Mouse (Mus musculus) ovary, adult 10 weeks (tissue): ENCODE measurements around the gene Miga2. TPM values are rescaled to one million over a fixed set of nuclear protein-coding genes. Genes with fewer than 3 reads are reported as not detected.

Experiments used
- polyA plus RNA-seq: library from polyadenylated mRNA; stranded (reverse); fragments of 350-450 nt; fragmentation: Illumina TruSeq; extraction: RNeasy Lipid Tissue Mini Kit (QIAGEN cat#74804); gene quantifications from one replicate; pipeline ENCODE4 v1.2.3, GENCODE M21; 2014

Gene Miga2
- polyA plus RNA-seq: 0.29 TPM

DNA sequence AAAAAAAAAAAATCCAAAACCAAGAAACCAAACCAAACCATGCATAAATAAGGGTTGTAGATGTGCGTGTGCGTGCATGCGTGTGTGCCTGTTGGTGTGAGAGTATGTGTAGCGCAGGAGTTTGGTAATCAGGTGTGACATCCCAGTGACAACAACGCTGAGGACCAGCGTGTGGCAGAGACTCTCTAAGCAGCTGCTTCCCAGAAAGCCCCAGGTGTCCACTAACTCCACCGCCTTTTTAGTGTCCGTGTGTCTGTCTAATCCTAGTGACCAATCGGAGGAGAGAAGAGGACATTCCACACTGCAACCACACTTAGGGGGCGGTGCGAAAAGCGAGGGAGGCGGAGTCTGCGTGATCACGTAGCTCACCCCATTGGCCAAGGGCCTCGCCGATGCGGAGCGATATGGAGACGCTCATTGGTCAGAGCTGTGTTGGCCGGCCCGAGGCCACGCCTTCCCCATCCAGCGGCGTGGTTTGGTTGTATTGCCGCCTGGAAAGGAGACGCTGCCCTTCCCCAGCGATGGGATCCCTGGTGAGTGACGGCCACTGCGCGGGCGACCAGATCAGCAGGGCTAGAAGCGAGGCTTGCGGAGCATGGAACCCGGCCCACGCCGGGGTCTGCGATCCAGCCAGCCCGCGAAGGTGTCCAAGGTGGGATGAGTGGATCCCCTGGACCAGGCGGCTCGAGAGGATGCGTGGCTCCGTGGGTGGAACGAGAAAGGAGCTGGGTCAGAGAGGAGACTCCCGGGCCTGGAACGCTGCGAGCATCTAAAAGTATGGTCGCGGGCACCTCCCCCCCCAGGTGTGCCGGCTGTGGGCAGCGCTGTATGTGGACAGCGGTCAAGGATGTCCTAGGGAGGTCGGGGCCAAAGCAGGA is at the start of gene Miga2:
TSS of gene Miga2 (plus strand) at position 461 of the 878 bp plus-strand sequence.

DNA sequence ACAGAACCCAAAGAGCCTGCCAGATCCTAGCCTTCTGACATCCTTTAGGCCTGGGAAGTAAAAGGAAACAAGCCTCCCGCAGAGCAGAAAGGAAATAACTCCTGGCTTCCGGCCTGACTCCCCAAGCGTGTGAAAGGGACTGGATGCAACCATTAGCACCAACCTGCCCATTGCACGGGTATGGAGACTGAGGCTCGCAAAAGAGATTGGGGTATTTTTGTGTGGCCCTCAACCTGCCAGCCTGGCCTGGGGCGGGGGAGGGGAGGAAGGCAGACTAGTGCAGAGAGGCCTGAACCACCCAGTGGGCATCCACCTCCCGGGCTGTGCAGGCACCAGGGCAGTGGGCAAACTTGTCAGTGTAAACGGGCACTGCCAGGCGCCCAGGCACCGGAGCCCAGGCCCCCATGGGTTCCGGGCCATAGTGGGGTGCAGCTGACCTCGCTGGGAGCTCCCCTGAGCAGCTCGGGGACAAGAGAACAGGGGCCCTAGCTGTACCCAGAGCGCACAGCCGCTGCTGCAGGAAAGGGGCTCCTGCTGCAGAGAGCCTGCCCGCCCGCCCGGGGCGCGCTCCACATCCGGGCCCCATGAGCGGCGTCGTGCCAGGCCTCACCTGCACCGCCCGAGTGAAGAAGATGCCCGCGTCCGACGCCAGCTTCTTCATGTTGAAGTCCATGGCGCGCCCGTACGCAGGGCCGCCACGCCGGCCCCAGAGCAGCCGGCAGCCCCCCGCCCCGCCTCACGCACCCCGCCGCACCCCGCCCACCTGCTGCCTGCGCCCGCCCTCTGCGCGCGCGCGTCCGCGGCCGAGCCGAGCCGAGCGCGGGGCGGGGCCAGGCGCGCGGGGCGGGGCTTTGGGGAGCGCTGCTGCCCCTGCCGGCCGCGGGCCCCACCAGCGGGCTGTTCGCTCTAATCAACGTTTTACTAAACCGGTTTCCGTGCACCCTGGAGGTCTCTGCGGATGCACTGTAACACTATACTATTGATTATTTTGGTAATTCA is 5.2 kb upstream of the Miga2 start, which contains the start of gene Sh3glb2:
TSS of gene Sh3glb2 (minus strand) at position 805 of the 999 bp plus-strand sequence.

DNA sequence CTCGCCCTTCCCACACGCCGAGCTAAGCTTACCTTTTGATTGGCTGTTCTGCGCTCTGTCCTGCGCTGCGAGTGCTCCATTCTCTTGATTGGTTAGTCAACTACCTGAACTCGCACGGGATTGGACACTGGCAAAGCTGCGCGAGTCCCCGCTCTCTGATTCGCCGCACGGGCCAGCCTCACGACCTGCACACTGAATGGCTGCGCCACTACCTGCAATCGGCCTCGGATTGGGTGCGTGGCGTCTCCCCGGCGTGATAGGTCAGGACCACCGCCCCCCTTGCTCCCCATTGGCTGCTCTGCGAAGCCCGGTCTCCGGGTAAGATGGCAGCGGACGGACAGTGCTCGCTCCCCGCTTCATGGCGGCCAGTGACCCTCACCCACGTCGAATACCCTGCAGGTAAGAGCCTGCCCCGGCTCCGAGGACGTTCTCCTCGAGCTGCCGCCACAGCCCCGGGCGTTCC is 28.1 kb downstream of the Miga2 start, which contains the start of gene Dolpp1:
TSS of gene Dolpp1 (plus strand) at position 141 of the 463 bp plus-strand sequence.

DNA sequence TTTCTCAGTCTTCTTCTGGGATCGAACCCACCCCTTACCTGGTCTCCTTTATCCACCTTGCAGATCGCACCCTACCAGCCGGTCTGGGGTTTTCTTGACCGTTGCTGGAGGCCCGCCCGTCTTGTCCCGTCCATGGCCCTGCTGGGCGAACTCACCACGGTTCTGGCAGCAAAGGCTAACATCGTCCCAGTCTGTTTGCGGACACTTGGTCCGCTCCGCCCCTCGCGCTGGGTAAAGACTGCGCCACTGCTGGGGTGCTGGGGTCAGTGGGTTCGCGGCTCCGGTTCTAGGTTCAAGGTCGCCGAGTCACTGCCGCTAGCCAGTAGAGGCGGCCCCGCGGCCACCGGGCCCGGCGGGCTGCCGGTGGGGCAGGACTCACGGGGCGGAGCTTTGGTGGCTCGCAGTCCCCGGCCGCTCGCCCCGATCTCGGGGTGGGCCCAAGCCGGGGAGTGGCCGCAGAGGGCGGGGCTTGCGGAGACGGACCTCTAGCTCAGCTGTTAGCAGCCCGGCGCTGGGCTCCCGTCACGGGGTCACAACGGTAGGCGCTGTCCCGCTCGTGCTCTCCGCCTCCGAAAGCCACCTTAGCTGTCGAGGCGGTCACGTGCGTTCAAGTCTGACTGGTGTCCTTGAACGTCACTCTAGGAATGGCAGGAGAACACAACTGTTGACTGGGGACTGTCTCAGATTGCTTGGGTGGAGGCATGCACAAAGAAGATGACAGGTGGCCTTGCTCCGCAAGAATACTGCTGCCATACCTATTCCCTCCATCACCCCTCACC is 51.3 kb downstream of the Miga2 start, which contains the start of gene Crat:
TSS of gene Crat (minus strand) at position 657 of the 779 bp plus-strand sequence.

DNA sequence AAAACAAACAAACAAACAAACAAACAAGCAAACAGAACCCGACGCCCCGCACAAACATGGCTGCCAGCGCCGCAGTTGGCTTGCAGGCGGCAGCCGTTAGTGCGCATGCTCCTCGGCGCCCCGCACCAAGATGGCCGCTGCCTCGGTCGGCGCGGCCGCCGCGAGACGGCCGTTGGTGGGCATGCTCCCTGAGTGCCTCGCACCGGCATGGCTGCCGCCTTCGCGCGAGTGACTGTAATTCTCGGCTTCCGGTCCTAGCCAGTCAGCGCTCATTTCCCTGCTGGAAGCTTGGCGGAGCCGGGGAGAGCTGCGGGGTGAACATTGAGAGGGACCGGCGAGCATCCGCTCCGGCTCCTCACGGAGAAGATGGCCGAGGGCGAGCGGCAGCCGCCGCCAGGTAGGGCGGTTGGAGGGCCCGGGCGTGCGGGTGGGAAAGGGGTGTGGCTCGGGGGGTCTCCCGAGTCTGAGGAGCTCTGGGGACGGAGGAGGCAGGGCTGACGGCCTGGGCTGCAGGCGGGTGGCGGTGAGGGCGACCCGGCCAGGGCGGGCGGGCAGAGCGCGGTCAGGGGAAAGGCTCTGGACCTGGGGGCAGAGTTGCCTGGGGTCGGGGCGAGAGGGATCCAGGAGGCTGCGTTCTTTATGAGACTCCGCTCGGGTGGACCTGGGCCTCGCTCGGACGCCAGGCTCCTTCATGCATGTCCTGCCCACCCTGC is 52.1 kb downstream of the Miga2 start, which contains the start of gene Ptpa:
TSS of gene Ptpa (plus strand) at position 104 of the 713 bp plus-strand sequence.

Other genes starting within 250 kb of the Miga2 start
- 1.5 TPM for gene Zer1, start 239.6 kb upstream of the Miga2 start, polyA plus RNA-seq
- 11.6 TPM for gene Tbc1d13, start 230.5 kb upstream of the Miga2 start, polyA plus RNA-seq
- gene Endog, start 192.7 kb upstream of the Miga2 start, polyA plus RNA-seq: not detected
- gene Spout1, start 185.8 kb upstream of the Miga2 start, polyA plus RNA-seq: 1.5 TPM
- 0.31 TPM for gene Kyat1, start 158.4 kb upstream of the Miga2 start, polyA plus RNA-seq
- gene Lrrc8a, start 126.5 kb upstream of the Miga2 start, polyA plus RNA-seq: 2.5 TPM
- gene Gm28035, start 123.7 kb upstream of the Miga2 start, polyA plus RNA-seq: not detected
- 2.3 TPM for gene Phyhd1, start 98.0 kb upstream of the Miga2 start, polyA plus RNA-seq
- gene Gm28038, start 83.2 kb upstream of the Miga2 start, polyA plus RNA-seq: 7.3 TPM
- 6.8 TPM for gene Dolk, start 77.9 kb upstream of the Miga2 start, polyA plus RNA-seq
- 31.1 TPM for gene Nup188, start 77.8 kb upstream of the Miga2 start, polyA plus RNA-seq
- not detected for gene Sh3glb2, start 4.9 kb upstream of the Miga2 start, polyA plus RNA-seq
- not detected for gene Dolpp1, start 28.0 kb downstream of the Miga2 start, polyA plus RNA-seq
- 4.6 TPM for gene Crat, start 51.6 kb downstream of the Miga2 start, polyA plus RNA-seq
- 2.7 TPM for gene Ptpa, start 51.8 kb downstream of the Miga2 start, polyA plus RNA-seq
- 0.31 TPM for gene Ier5l, start 110.0 kb downstream of the Miga2 start, polyA plus RNA-seq
- 1.9 TPM for gene Cstad, start 230.8 kb downstream of the Miga2 start, polyA plus RNA-seq